Mouse (Mus musculus) embryonic fibroblast, embryonic 13.5 days (primary cell): ENCODE data around the gene Tbxa2r. TPM values are rescaled to one million over a fixed set of nuclear protein-coding genes. Genes with fewer than 3 reads are reported as not detected.

Source experiments
- H3K27ac ChIP-seq: 2 replicates; pipeline ENCODE4 v1.5.1; 2012; ENCODE audit warnings: low read length, control low read depth, inconsistent platforms; ENCODE audit not compliant: insufficient read depth
- H3K4me1 ChIP-seq: 2 replicates; pipeline ENCODE4 v1.6.1; 2011; ENCODE audit warnings: low read length; ENCODE audit not compliant: control insufficient read depth, insufficient read depth
- H3K4me3 ChIP-seq: 2 replicates; pipeline ENCODE4 v1.5.1; 2011; ENCODE audit warnings: mild to moderate bottlenecking, control low read depth, low read length; ENCODE audit not compliant: insufficient read depth
- CTCF ChIP-seq: IDR thresholded peaks from 2 replicates; pipeline ENCODE4 v1.5.1; 2011; ENCODE audit warnings: mild to moderate bottlenecking, control low read depth, low read length, moderate library complexity, borderline replicate concordance; ENCODE audit not compliant: insufficient read depth
- POLR2A ChIP-seq: IDR thresholded peaks from 2 replicates; pipeline ENCODE4 v1.6.1; 2011; ENCODE audit warnings: low read depth, mild to moderate bottlenecking, control low read depth, low read length, moderate library complexity
- polyA plus RNA-seq: library from polyadenylated mRNA; stranded (reverse); fragments of >200 nt; gene quantifications from 2 replicates; pipeline ENCODE4 v1.2.4, GENCODE M21; 2011; ENCODE audit warnings: low read depth; ENCODE audit not compliant: missing spikeins, insufficient read length

Gene Tbxa2r
- polyA plus RNA-seq, 1 experiment = 7.4 TPM

- TF ChIP-seq POLR2A (no peak), CTCF (no peak)
- Histone ChIP-seq H3K27ac (no peak overlapping the region), H3K4me1 (0 out of 2 replicates have a peak, but pooled peaks cover 2% of the 10 kb centered on the region), H3K4me3 (no peak overlapping the region)
Measured at GRCm38 (mm10) chr10:81355533-81355932, 27.0 kb downstream of the Tbxa2r start.

- no peak for TF ChIP-seq CTCF
- TF ChIP-seq POLR2A = no peak
- 0 out of 2 replicates have a peak, but pooled peaks cover 2% of the 10 kb centered on the region for H3K4me1 ChIP-seq
- no peak overlapping the region for H3K27ac ChIP-seq
- H3K4me3 ChIP-seq = no peak overlapping the region
Measured at GRCm38 (mm10) chr10:81356352-81356990, 27.9 kb downstream of the Tbxa2r start.

DNA sequence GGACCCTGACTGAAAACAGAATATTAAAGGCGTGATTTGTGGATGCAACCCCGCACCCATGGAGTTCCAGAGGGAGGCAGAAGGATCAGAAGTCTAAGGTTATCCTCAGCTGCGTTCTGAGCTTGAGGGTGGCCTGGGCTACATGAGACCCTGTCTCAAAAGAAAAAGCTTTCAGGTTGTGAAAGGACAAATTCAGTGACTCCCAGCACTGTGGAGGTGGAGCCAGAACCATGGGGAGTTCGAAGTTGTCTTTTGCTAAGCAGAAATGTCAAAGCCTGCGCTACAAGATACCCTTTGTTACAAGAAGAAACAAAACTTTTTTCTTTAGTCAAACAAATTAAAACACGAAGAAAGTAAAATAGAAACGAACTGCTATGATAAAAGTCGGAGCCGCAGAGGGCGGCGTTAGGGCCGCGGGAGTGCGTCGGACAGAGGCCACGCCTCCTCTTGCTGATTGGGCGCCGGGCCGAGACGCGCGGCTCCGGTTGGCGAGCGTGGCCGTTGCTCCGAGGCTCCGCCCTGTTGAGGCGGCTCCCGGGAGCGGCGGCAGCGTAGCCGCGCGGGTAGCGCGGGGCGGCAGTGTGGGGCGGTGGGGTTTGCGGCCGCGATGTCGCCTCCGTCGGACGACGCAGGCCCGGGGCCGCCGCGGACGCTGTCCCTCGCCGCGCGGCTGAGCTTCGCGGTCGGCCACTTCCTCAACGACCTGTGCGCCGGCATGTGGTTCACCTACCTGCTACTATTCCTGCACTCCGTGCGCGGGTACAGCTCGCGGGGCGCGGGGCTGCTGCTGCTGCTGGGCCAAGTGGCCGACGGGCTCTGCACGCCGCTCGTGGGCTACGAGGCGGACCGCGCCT lies 28.7 kb downstream of the Tbxa2r start, which contains the start of gene Mfsd12:
Mfsd12 (plus strand) TSS at position 501 of the 854 bp plus-strand sequence.
- no peak within 1 kb of the TSS for H3K27ac ChIP-seq
- H3K4me1 ChIP-seq = 0 out of 2 replicates have a peak, but pooled peaks cover 2% of the 10 kb centered on the region
- peak within 1 kb of the TSS; percentile 67 for H3K4me3 ChIP-seq
- TF ChIP-seq POLR2A = peak; percentile 61
- no peak for TF ChIP-seq CTCF

DNA sequence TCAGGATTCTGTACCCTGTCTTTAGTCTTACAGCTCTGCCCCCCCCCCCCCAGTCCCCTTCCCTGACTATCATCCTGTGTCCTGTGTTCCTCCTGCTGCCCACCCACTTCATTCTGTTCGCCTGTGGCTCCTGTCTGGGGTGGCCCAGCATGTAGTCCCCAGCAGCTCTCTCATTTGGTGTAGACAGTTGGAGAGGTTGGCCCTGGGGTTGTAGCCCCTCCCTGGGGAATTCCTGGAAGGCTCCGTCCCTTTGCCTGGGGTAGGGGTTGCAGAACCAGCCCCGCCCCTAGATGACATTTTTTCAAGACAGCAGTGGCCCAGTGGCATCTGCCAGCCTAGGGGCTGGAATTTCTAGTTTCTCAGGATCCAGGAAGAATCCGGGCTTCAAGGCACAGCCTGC lies 29.7 kb downstream of the Tbxa2r start:
- no peak overlapping the region for H3K27ac ChIP-seq
- 0 out of 2 replicates have a peak, but pooled peaks cover 2% of the 10 kb centered on the region for H3K4me1 ChIP-seq
- peak overlapping the region; percentile 67 for H3K4me3 ChIP-seq
- TF ChIP-seq POLR2A = no peak
- no peak for TF ChIP-seq CTCF

DNA sequence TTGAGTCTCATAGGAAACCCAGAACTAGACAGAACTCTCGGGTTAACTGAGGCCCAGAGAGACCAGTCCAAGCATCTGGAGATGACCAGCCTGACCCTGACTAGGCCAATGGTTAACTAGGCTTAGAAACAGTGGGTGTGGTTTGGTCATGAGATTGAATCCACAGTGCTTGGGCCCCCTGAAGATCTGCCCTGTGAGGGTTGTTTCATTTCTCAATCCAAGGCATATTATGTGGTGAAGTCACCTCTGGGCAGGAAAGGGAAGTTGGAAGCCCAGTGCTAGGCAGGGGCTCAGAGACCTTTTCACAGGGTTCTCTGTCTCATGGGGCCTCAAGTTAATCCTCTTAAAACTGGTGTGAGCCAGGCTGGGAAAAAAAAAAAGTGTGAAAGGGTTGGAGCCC lies 30.3 kb downstream of the Tbxa2r start:
- no peak for TF ChIP-seq CTCF
- TF ChIP-seq POLR2A = no peak
- Histone ChIP-seq H3K4me3 (no peak overlapping the region), H3K27ac (no peak overlapping the region), H3K4me1 (0 out of 2 replicates have a peak, but pooled peaks cover 2% of the 10 kb centered on the region)

DNA sequence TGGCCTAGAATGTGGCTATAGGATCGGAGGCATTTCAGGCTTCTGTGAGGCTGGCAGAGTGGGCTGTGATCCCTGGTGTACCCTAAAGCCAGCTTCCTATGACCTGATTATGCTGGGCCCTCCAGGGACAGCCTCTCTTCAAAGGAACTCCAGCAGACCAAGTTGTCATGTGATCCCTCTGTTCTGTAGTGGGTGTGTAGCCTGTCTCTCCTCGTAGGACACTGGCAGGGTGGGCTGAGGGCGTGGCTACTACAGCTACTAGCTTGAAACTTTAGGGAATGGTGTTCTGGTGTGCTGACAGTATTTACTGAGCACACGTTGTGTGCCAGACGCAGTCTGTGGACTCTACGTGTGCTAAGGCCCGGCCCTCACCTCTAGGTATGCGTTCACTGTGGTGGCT lies 32.2 kb downstream of the Tbxa2r start:
- TF ChIP-seq POLR2A (no peak), CTCF (no peak)
- H3K4me1 ChIP-seq = 0 out of 2 replicates have a peak, but pooled peaks cover 2% of the 10 kb centered on the region
- no peak overlapping the region for H3K27ac ChIP-seq
- no peak overlapping the region for H3K4me3 ChIP-seq

- Histone ChIP-seq H3K27ac (no peak overlapping the region), H3K4me1 (no peaks in the 10 kb centered on the region), H3K4me3 (no peak overlapping the region)
- TF ChIP-seq CTCF = no peak
- TF ChIP-seq POLR2A = no peak
Measured at GRCm38 (mm10) chr10:81362336-81362949, 33.9 kb downstream of the Tbxa2r start.

DNA sequence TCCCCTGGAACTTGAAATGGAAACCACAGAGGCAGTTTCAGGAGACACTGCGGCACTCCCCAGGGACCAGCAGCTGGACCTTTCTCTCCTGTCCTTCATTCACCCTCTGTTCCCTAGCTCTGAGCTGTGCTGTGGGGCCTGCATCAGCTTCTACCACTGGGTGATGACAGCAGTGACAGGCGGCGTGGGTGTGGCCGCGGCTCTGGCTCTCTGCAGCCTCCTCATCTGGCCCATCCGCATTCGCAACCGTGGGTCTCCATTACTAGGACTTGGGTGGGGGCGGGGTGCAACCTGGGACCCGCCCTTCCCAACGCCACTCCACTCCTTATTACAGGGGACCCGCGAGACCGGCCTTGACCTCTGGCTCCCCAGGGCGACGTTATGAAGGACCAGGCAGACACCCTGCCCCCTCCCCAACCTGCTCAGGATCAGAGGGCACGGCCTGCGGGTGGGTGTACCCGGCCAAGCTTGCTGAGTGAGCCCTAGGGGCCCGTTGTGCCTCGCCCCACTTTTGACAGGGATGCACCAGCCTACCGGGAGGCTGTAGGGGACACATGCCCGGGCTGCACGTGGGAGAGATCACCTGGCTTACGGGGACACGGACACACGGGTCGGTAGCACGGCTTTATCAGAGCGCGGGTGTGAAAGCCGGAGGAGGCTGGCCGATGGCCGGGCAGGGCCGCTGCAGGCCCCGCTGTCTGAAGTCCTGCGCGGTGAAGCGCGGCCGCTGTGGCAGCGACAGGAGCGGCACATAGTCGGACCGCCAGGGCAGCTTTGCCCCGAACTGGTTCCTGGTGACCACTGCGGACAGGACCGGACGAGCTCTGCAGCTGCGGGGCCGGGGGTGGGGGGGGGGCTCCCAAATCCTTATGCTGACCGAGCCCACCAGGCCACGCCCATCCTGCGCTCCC lies 35.2 kb downstream of the Tbxa2r start:
- Histone ChIP-seq H3K4me1 (no peaks in the 10 kb centered on the region), H3K27ac (no peak overlapping the region)
- TF ChIP-seq CTCF (no peak), POLR2A (no peak)

GRCm38 (mm10) chr10:81364666-81365065 lies 36.1 kb downstream of the Tbxa2r start:
- H3K4me1 ChIP-seq = no peaks in the 10 kb centered on the region
- no peak for TF ChIP-seq POLR2A
- H3K27ac ChIP-seq = no peak overlapping the region
- no peak overlapping the region for H3K4me3 ChIP-seq

More for the DNA sequence above, 35.2 kb downstream of the Tbxa2r start:
- no peak overlapping the region for H3K4me3 ChIP-seq
